Mouse (Mus musculus): ENCODE data around the gene Susd2.

Susd2 gene

DNA sequence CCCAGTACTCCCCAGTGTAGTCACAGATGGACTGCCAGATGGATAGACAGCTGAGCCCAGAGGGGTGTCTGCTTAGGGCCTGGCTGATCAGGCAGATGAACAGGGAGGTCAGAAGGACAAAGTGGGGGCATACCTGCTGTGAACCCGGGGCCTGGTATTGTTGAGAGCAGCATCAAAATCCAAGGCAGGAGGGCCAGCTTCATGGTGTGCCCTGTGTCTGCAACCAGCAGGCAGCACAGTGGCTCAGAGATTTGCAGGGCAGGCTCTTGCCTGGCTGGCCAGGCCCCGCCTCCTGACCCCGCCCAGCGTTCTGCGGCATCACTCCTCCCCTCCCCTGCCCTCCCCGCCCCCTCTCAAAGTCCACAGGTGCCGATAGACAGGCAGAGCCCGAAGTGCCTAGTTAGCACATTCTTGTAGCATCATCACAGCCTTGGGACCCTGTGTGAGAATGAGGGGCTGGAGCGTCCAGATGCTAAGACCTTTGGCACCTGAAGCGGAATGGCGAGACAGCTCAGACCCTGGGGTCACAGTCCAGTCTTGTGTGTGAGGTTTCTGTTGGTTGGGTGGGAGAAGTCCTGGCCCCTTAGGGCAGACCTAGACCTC, at the start of gene Susd2:
Gene Susd2, minus strand, starts transcription at position 268 of the 603 bp plus-strand sequence.
- in situ Hi-C loops (cut with MboI; ENCODE audit: unreplicated experiment in 2 of 2): no loop called here

DNA sequence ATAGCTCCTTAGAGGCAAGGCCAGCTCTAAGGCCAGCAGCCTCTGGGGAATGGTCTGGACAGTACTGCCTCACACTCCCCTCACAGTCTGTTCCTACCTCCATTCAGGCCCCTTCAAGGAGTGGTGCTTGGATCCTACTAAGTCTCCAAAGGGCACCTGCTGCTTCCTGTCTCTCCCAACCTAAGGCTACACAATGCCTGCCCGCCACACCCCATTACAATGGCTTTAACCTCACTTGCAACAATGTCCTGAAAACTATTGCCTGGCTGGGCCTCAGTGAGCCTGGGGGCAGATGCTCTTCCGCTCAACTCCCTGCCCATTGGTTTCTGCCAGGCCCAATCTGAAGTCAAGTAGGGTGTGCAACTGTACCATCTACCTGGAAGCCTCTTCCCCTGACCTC, 44.8 kb upstream of the Susd2 start:
- in situ Hi-C loops (cut with MboI; ENCODE audit: unreplicated experiment in 2 of 2): no loop called here

DNA sequence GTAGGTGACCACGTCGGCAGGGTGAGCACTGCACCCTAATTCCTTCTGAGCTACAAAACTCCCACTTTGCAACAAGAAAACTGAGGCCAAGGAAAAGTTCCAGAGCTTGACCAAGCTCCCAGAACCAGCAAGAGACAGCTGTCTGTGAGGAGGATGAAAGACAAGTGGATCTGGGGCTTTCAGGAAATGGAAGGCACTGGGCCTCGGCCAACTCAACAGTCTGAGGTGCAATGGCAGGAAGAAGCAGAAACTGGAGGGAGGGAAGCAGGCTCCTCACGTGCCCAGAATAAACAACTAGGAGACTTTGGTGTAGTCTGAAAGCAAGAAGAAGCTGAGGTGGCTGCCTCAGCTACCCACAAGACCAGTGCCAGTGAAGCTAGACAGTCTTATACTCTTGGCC, 42.9 kb upstream of the Susd2 start:
- in situ Hi-C loops (cut with MboI; ENCODE audit: unreplicated experiment in 2 of 2): no loop called here

DNA sequence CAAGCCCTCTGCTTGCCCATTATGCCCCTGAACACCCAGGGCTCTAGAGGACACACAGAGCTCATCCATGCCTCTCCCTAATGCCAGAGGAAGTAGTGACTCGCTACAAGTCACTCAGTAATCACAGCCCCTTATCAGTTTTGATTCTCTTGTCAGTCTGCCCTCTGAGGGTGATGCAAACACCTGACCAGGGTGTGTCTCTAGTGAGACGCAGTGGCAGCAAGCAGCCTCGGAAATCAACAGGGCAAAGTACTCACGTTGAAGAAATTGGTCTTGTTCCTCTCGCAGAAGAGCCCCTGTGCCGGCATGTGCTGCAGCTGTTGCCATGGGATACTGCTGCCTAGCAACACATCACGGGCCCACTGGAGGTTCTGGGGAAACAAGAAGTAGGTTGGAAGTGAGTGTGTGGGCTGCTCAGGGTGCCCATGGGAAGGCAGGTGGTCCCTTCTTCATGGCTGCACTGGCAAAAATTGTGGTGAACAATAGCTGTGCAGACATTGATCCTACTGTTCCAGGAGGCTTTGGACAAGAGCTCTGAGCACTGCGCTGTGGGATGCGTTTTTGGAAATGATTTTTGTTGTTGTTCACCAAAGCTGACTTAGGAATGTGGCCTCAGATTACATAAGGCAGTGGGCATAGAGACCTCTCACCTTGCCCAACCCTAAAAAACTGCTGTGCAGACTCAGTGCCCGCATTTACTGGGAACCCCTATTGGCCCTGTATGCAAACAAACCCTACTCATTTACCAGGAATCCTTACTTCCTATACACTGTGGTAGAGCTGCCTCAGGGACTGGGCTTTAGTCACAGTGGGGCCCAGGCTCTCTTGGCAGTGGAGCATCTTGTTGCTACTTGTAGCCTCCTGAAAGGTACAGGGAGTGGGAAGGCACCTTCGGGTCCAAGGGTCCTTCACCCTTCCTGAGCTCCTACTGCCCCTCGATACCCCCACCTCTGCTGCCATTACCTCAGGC, 40.5 kb upstream of the Susd2 start:
- in situ Hi-C loops (cut with MboI; ENCODE audit: unreplicated experiment in 2 of 2): no loop called here

GRCm38 (mm10) chr10:75680574-75681001, 36.8 kb upstream of the Susd2 start:
- in situ Hi-C loops (cut with MboI; ENCODE audit: unreplicated experiment in 2 of 2): no loop called here

- in situ Hi-C loops (cut with MboI; ENCODE audit: unreplicated experiment in 2 of 2): no loop called here
Measured at GRCm38 (mm10) chr10:75679204-75679603, 35.4 kb upstream of the Susd2 start.

- in situ Hi-C loops (cut with MboI; ENCODE audit: unreplicated experiment in 2 of 2): no loop called here
Measured at GRCm38 (mm10) chr10:75677989-75678388, 34.2 kb upstream of the Susd2 start.

DNA sequence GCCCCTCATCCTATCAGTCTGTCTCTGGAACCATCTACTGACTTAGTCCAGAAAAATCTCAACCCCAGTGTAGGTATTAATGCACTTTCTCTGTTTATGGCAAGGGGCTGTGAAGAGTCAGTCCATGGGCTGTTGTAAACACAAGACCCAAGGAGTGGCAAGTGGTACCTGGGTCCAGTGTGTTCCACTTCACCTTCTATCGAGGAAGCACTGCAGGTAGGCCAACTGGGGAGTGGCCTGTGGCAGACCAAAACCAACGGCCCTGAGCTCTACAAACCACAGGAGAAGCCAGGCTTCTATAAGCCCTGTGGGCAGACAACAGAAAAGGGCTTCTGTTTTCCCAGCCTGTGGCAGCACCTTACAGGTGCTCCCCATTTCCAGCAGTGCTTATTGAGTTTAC, 33.8 kb upstream of the Susd2 start:
- in situ Hi-C loops (cut with MboI; ENCODE audit: unreplicated experiment in 2 of 2): no loop called here

DNA sequence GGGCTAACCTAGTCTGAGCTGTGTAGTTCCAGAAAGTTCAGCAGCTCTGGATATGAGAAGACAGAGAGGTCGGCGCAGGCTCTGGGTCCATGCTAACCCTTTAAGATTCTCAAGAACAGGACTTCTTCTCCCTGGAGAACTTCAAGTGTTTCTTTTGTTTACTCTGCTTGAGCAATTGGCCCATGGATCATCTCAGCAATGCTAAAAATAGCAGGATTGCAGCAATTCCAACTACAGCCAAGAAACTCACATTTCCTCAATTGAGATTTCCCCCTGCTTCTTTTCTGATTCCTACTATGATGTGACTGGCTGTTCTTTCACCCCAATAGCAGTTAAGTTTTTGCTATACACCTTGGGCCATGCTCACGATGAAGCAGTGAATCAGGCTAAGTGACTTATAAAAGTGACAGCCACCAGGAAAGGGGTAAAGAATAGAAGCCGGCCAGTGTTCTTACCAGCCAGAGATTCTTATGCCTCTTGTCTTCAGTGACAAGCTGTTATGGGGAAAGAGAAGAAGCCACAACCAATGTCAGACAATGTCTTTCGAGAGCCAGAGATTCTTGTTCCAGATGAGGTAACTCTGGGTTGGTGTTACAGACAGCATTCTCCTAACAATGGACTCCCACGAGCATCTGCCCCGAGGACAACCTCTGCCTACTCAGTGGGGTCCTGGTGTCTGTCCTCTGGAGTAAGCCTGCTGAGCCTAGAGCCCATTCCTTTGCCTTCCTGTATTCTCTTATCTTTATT, 33.2 kb upstream of the Susd2 start:
- in situ Hi-C loops (cut with MboI; ENCODE audit: unreplicated experiment in 2 of 2): no loop called here

- in situ Hi-C loops (cut with MboI; ENCODE audit: unreplicated experiment in 2 of 2): no loop called here
Measured at GRCm38 (mm10) chr10:75676286-75676685, 32.5 kb upstream of the Susd2 start.

- in situ Hi-C loops (cut with MboI; ENCODE audit: unreplicated experiment in 2 of 2): no loop called here
Measured at GRCm38 (mm10) chr10:75675594-75675993, 31.8 kb upstream of the Susd2 start.

- in situ Hi-C loops (cut with MboI; ENCODE audit: unreplicated experiment in 2 of 2): no loop called here
Measured at GRCm38 (mm10) chr10:75669936-75670335, 26.1 kb upstream of the Susd2 start.

DNA sequence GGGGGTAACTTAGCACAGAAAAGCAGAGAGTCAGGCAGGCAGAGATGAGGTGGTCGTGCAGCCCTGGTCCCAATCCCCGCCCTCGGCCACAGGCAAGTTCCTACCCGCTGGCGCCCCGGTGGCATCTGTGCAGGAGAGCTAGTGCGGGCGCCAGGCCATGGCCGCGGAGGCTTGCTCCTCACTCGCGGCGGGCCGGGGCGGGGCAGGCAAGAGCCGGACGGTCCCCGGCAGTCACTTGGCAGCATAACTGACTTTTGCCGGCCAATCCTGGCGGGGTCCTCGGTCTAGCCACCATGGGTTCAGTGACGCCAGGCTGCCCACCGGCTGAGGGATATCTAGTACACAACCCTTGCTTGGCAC, 24.1 kb upstream of the Susd2 start:
- in situ Hi-C loops (cut with MboI; ENCODE audit: unreplicated experiment in 2 of 2): no loop called here

DNA sequence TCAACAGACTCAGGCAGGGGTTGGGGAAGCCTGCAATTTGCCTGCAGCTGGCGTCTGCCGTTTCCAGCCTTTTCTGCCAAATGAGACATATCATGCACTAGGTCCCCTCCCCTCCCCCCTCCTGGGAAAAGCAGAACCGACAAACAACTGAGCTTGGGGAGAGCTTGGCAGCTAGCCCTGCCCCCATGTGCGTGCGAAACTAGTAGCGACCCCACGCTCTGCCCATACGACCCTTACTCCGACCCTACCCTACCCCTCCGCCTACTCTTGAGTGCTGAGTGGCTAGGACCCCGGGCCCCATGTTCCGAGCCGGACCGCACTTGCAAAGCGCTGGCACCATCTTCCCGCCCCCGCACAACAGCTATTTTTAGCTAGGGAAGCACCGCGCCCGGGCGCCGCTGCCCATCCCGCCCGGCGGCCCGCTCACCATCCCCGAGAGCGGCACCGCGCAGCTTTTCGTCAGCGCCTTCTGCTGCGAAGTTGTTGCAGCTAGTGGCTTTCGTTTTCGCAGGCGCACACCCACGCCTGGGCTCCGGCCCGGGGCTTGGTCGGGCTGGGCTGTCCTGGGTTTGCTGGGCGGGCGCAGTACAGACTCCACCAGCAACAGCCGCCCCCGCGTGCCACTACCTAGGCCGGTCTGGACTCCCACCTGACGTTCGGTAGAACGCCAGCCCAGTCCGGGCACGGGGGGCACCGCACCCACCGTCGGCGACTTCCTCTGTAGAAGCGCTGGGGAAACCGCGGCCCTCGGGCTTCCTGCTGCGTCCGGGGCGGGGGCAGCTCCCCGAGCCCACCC, 23.5 kb upstream of the Susd2 start:
- in situ Hi-C loops (cut with MboI; ENCODE audit: unreplicated experiment in 2 of 2): no loop called here

- in situ Hi-C loops (cut with MboI; ENCODE audit: unreplicated experiment in 2 of 2): no loop called here
Measured at GRCm38 (mm10) chr10:75666451-75667030, 22.7 kb upstream of the Susd2 start.

DNA sequence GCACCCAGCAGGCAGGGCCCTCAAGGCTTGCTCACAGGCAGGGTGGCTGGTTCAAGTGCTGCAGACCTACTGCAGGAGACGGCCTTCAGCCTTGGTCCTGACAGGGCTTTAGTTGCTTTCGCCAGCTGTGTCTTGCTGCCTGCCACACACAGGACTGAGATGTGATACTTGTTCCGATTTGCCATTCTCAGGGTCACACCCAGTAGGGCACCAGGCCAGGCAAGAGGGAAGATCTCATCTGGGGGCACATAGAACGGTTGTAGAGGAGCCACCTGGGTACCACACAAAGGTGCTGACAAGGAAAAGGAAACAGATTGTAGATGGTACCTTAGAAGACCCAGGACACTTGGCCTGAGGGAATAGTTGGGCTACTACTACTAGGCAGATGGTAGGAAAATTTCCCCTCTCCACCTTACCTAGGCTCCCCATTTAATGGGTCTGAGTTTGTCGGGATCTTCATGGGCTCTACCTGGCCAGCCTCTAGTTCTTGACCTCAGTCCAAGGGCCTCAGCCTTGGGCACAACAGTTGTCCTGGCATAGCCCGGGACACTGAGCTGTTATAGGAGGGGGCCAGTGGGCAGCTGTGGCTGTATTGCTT, 21.0 kb upstream of the Susd2 start:
- in situ Hi-C loops (cut with MboI; ENCODE audit: unreplicated experiment in 2 of 2): no loop called here

DNA sequence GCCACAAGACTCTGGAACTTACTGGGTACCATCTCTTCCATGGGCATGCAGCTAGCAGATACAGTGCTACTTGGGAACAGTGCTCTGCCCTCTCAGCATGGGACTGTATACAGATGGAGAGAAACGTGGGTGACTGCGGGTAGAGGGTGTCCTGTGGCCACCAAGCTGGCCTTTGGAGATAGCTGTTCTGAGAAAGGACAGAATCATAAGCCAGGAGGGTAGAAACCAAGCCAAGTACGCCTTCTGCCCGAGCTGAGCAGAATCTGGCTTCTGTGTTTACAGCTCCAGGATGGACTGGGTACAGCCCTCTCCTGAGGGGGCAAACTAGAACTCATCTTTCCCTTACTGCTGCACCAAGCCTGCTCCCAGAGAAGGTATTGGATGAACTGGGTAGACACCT, 18.8 kb upstream of the Susd2 start:
- in situ Hi-C loops (cut with MboI; ENCODE audit: unreplicated experiment in 2 of 2): no loop called here

GRCm38 (mm10) chr10:75661876-75662275, 18.1 kb upstream of the Susd2 start:
- in situ Hi-C loops (cut with MboI; ENCODE audit: unreplicated experiment in 2 of 2): no loop called here

DNA sequence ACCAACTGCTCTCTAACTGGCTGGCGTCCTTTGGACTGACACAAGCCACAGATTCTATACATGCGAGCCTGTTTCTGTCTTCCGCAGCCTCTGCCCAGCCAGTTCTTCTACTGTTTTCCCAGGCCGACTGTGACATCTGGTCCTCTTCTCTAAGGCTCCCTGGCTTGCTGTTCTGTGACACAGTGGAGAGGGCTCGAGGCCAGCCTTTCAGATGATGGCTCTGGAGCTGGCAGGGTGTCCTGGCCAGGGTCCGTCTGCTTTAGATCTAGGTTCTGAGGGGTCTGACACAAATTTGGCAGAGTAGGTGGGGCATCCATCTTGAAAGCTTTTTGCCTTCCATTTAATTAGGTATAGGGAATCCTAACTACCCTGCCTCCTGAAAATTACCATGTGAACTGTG, 17.6 kb upstream of the Susd2 start:
- in situ Hi-C loops (cut with MboI; ENCODE audit: unreplicated experiment in 2 of 2): no loop called here

DNA sequence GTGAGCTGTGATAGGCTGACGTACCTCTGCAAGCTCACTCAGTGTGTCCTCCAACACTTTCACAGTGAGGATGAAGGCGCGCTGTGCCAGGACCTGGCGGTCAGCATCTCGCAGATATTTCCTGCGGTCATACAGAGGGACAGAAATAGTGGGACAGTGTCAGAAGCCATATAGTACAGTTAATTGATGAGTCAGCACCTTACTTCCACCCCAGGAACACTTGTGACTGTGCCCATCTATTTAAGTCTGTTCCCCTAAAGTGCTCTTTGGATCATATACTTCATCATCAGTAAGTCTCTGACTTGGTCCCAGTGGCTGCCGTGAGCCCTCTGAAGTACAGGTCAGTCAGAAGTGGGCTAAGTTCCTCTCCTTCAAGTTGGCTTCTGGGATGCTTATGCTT, 14.0 kb upstream of the Susd2 start:
- in situ Hi-C loops (cut with MboI; ENCODE audit: unreplicated experiment in 2 of 2): no loop called here

Measured in v-Abl transformed pro-B cells (cell line).